Mouse (Mus musculus): ENCODE results near the gene Hvcn1. TPM values are rescaled to one million over a fixed set of nuclear protein-coding genes. Genes with fewer than 3 reads are reported as not detected.
"Not testable (repeated sequence)": the region's sequence is repeated elsewhere in the genome, so short reads cannot be mapped to it uniquely, and the experiment has no call there.

Gene Hvcn1
- polyA plus RNA-seq, 1 experiment from 2014 or later, result 8.4 TPM

- WGBS, result 3% methylated on average over 17 of the region's 21 CpGs
- Histone ChIP-seq H3K9me3 (0 out of 2 replicates have a peak, but pooled peaks cover 3% of the 10 kb centered on the region), H3K4me2 (peak overlapping the region; percentile 55), H3K27ac (peak overlapping the region; percentile 48), H3K9ac (peak overlapping the region; percentile 58), H3K36me3 (replicated peaks) (no peaks in the 10 kb centered on the region), H3K4me1 (peaks cover 18% of the 10 kb centered on the region), H3K27me3 (no peaks in the 10 kb centered on the region), H3K4me3 (replicated peaks) (peak overlapping the region; percentile 37)
- peak; percentile 75 for ATAC-seq (ENCODE audit: low FRiP score)
These were observed 3.2 kb downstream of the Hvcn1 start for GRCm38 (mm10) chr5:122209591-122210368.

DNA sequence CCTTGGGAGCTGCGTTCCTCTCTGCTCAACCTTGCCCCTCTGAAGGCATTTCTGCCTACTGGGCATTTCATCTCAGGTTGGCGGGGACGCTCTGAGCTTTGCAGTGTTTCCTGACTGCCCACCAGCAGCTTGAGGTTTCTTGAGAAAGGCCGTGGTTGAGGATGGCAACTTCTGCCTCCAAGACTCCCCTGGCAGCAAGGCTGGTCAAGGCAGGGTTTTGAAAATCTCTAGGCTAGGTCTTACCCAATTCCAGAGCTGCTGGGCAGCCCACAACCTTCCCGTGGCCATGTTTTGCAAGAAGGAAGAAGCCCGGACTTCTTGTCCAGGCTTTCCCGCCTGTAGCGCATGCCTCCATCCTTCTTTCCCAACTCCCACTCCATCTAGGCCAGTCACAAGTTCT is 4.3 kb downstream of the Hvcn1 start:
- Histone ChIP-seq H3K4me3 (replicated peaks) (no peak overlapping the region), H3K9me3 (0 out of 2 replicates have a peak, but pooled peaks cover 3% of the 10 kb centered on the region), H3K36me3 (replicated peaks) (no peaks in the 10 kb centered on the region), H3K4me1 (peaks cover 18% of the 10 kb centered on the region), H3K9ac (no peak overlapping the region), H3K27me3 (no peaks in the 10 kb centered on the region), H3K4me2 (no peak overlapping the region), H3K27ac (no peak overlapping the region)
- no peak for ATAC-seq (ENCODE audit: low FRiP score)
- WGBS, result 92% methylated on average over 8 of the region's 8 CpGs

GRCm38 (mm10) chr5:122212125-122212524 is 5.5 kb downstream of the Hvcn1 start:
- Histone ChIP-seq H3K4me1 (peaks cover 18% of the 10 kb centered on the region), H3K4me3 (replicated peaks) (no peak overlapping the region), H3K9me3 (0 out of 2 replicates have a peak, but pooled peaks cover 3% of the 10 kb centered on the region), H3K36me3 (replicated peaks) (no peaks in the 10 kb centered on the region), H3K4me2 (no peak overlapping the region), H3K27me3 (no peaks in the 10 kb centered on the region), H3K27ac (no peak overlapping the region), H3K9ac (no peak overlapping the region)
- WGBS, result 91% methylated on average over 8 of the region's 8 CpGs
- ATAC-seq (ENCODE audit: low FRiP score), result no peak

DNA sequence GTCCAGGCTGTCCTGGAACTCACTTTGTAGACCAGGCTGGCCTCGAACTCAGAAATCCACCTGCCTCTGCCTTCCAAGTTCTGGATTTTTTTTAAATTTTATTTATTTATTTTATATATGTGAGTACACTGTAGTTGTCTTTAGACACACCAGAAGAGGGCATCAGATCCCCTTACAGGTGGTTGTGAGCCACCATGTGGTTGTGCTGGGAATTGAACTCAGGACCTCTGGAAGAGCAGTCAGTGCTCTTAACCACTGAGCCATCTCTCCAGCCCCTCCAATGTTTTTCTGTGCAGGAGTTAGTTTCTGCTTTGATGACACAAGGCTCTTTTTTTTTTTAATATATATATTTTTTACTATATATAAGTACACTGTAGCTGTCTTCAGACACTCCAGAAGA is 6.2 kb downstream of the Hvcn1 start:
- H3K9me3 ChIP-seq; H3K4me3 ChIP-seq (replicated peaks); H3K9ac ChIP-seq; H3K4me2 ChIP-seq; H3K27ac ChIP-seq; ATAC-seq (ENCODE audit: low FRiP score); H3K36me3 ChIP-seq (replicated peaks); H3K27me3 ChIP-seq: not testable (repeated sequence)
- WGBS, result 82% methylated on average over 1 of the region's 1 CpGs
- H3K4me1 ChIP-seq, result peaks cover 18% of the 10 kb centered on the region

GRCm38 (mm10) chr5:122213861-122214260 is 7.3 kb downstream of the Hvcn1 start:
- H3K36me3 ChIP-seq (replicated peaks), result no peaks in the 10 kb centered on the region
- no peaks in the 10 kb centered on the region for H3K27me3 ChIP-seq
- 93% methylated on average over 6 of the region's 6 CpGs for WGBS
- H3K4me3 ChIP-seq (replicated peaks), result no peak overlapping the region
- H3K9ac ChIP-seq, result no peak overlapping the region
- no peak for ATAC-seq (ENCODE audit: low FRiP score)
- H3K4me1 ChIP-seq, result peaks cover 14% of the 10 kb centered on the region
- H3K9me3 ChIP-seq, result no peaks in the 10 kb centered on the region
- no peak overlapping the region for H3K4me2 ChIP-seq
- no peak overlapping the region for H3K27ac ChIP-seq

DNA sequence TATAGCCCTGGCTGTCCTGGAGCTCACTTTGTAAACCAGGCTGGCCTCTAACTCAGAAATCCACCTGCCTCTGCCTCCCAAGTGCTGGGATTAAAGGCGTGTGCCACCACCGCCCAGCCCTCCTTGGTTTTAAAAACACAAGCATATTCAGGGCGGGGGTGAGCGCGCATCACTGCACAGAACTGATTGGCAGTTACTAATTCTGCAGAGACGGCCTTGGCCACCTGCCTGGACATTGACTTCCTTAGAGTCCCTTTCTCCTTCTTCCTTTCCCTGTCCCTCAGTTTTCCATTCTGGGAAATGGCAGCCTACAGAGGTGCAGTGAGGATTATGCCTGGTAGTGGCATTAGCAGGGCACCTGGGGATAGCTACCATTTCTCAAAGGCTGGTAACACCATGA is 11.0 kb downstream of the Hvcn1 start:
- no peaks in the 10 kb centered on the region for H3K36me3 ChIP-seq (replicated peaks)
- H3K27me3 ChIP-seq, result no peaks in the 10 kb centered on the region
- H3K4me3 ChIP-seq (replicated peaks), result no peak overlapping the region
- H3K4me2 ChIP-seq, result no peak overlapping the region
- H3K9ac ChIP-seq, result no peak overlapping the region
- 0 out of 2 replicates have a peak, but pooled peaks cover 2% of the 10 kb centered on the region for H3K4me1 ChIP-seq
- H3K27ac ChIP-seq, result no peak overlapping the region
- no peaks in the 10 kb centered on the region for H3K9me3 ChIP-seq
- no peak for ATAC-seq (ENCODE audit: low FRiP score)
- 75% methylated on average over 6 of the region's 6 CpGs for WGBS

DNA sequence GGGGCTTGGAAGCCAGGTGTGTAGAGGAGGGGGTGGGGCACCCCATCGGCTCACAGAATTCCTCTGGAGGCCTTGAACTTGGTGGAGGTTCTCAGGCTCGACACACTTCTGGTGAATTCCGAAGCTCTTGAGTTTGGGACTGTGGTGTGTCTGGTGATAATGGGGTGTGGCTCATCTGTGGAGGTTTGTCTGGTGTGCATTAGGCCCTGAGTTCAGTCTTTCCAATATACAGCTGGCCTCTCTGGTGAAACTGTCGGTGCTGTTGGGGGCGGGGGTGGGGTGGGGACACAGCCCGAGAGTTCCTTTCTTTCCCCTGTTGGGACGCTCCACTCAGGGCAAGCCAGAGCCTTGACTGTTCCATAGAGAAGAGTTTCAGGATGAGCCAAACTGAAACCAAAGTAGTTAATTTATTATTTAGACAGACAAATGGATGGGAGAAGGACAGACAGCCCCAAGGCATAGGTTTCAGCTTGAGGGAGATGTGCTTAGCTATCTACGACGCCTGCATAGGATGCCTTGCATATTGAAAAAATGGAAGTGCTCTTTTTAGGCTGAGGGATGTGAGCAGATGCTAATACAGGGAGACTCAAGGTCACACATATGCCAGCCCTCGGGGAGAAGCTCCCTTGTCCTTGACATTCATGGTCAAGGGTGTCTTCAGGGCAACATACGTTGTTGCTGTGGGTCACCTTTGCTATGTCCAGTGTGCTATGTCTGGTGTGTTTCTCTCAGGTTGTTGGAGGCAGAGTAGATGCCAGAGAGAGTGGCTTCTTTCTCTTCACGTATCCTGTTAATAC is 11.7 kb downstream of the Hvcn1 start:
- Histone ChIP-seq H3K27me3 (no peaks in the 10 kb centered on the region), H3K9ac (no peak overlapping the region), H3K9me3 (no peaks in the 10 kb centered on the region), H3K36me3 (replicated peaks) (no peaks in the 10 kb centered on the region), H3K4me3 (replicated peaks) (no peak overlapping the region), H3K27ac (no peak overlapping the region), H3K4me1 (0 out of 2 replicates have a peak, but pooled peaks cover 2% of the 10 kb centered on the region), H3K4me2 (no peak overlapping the region)
- WGBS, result 91% methylated on average over 12 of the region's 12 CpGs
- no peak for ATAC-seq (ENCODE audit: low FRiP score)

- WGBS, result 87% methylated on average over 7 of the region's 7 CpGs
- H3K4me3 ChIP-seq (replicated peaks), result no peak overlapping the region
- H3K9me3 ChIP-seq, result no peaks in the 10 kb centered on the region
- H3K4me2 ChIP-seq, result no peak overlapping the region
- no peak overlapping the region for H3K9ac ChIP-seq
- no peaks in the 10 kb centered on the region for H3K36me3 ChIP-seq (replicated peaks)
- H3K27ac ChIP-seq, result no peak overlapping the region
- H3K27me3 ChIP-seq, result no peaks in the 10 kb centered on the region
- 0 out of 2 replicates have a peak, but pooled peaks cover 2% of the 10 kb centered on the region for H3K4me1 ChIP-seq
- ATAC-seq (ENCODE audit: low FRiP score), result no peak
These were observed 12.3 kb downstream of the Hvcn1 start for GRCm38 (mm10) chr5:122218928-122219327.

DNA sequence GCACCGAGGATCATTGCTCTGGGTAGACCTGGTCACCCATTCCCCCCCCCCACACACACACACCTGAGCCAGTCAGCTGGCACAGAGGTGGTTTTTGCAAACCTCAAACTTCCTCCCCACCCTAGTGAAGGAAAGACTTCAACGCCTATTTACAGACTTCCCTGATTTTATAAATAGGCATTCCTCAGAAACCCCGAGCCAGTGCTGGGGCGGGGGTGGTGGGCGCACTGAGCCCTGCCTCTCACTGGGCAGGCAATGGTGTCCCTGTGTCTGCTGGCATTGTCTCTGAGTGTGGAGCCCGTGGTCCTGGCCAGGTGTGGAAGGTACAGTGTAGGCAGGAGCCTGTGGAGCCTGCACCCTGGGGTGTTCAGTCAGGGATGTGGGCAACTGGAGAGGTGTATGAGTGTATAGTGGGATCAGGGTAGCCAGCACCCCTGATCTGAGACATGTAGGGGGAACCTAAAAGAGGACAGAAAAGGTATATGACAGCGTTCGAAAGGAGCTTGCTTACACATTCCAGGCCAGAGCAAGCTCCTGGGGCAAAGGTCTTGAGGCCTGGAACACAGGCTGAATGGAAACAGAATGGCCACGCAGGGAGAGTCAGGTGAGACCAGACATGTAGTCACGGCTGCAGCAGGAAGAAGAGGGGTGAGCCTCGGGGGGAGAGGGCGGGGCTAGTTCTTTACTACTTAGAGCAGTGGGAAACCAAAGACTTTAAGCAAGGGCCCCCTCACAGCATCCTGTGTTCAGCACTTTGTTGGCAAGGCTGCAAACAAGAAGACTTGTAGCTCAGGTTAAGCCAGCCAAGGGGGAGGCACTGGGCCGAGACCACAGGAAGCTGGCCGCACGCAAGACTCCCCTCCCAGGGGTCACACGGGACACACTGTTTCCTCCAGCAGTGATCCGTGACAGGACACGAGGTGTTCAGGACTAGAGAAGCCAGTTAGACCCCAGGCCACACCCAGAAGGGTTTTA is 13.3 kb downstream of the Hvcn1 start:
- Histone ChIP-seq H3K4me1 (0 out of 2 replicates have a peak, but pooled peaks cover 2% of the 10 kb centered on the region), H3K27me3 (no peaks in the 10 kb centered on the region), H3K36me3 (replicated peaks) (no peaks in the 10 kb centered on the region), H3K9me3 (no peaks in the 10 kb centered on the region), H3K4me3 (replicated peaks) (no peak overlapping the region), H3K27ac (no peak overlapping the region), H3K9ac (no peak overlapping the region), H3K4me2 (no peak overlapping the region)
- 83% methylated on average over 18 of the region's 18 CpGs for WGBS
- no peak for ATAC-seq (ENCODE audit: low FRiP score)

DNA sequence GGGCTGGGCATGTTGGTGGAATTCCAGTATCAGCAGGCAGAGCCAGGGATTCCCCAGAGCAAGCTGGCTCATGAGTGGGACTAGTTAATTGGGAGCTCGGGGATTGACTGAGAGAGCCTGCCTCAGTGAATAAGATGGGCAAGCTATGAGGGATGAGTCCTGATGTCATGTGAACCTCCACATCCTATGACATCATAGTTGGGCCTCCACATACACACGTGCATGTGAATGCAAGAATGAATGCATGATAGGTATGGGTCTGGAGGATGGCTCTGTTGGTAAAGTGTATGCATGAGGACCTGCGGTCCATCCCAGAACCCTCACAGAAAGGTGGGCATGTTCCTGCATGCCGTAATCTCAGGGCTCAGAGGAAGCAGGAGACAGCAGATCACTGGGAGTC is 14.5 kb downstream of the Hvcn1 start:
- Histone ChIP-seq H3K4me3 (replicated peaks) (no peak overlapping the region), H3K36me3 (replicated peaks) (no peaks in the 10 kb centered on the region), H3K9me3 (no peaks in the 10 kb centered on the region), H3K9ac (no peak overlapping the region), H3K4me2 (no peak overlapping the region), H3K4me1 (0 out of 2 replicates have a peak, but pooled peaks cover 2% of the 10 kb centered on the region), H3K27me3 (no peaks in the 10 kb centered on the region), H3K27ac (no peak overlapping the region)
- ATAC-seq (ENCODE audit: low FRiP score), result no peak
- WGBS, result 90% methylated on average over 4 of the region's 4 CpGs

DNA sequence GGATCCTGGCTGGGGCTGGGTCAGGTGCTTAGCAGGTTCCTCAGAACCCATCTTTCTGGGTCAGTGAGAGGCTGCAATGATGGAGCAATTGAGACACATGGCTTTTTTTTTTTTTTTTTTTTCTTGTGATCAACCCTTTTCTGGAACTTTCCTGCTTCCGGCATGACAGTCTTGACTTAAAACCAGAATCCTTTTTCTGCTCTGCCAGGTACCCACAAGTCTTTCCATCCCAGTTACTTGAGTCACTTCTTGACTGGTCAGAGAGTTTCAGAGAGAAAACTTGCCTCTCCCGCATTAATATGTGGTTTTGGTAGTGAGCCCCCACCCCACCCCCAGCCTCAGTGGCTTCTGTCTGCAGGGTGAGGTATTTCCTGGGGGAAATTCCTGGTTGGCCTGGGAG is 17.7 kb downstream of the Hvcn1 start:
- Histone ChIP-seq H3K27me3 (no peaks in the 10 kb centered on the region), H3K9me3 (0 out of 2 replicates have a peak, but pooled peaks cover 8% of the 10 kb centered on the region), H3K27ac (no peak overlapping the region), H3K4me3 (replicated peaks) (no peak overlapping the region), H3K9ac (no peak overlapping the region), H3K4me1 (0 out of 2 replicates have a peak, but pooled peaks cover 2% of the 10 kb centered on the region), H3K36me3 (replicated peaks) (no peaks in the 10 kb centered on the region), H3K4me2 (no peak overlapping the region)
- no peak for ATAC-seq (ENCODE audit: low FRiP score)
- WGBS, result 98% methylated on average over 2 of the region's 2 CpGs
